Mouse (Mus musculus) heart, adult 8-10 months (tissue): ENCODE results near the gene Gnao1. TPM values are rescaled to one million over a fixed set of nuclear protein-coding genes. Genes with fewer than 3 reads are reported as not detected.

Experiments
- DNase-seq: peaks from one replicate; pipeline ENCODE4 v3.0.0; 2022; ENCODE audit warnings: low spot score
- total RNA-seq, 4 experiments: library from RNA; stranded (reverse); gene quantifications; 2 replicates each; pipeline ENCODE4 v1.2.4; 2022

Gene Gnao1
- total RNA-seq, 4 experiments from 2014 or later: 18.5 to 26.9 (median 21.6) TPM

- no peak for DNase-seq
Measured at GRCm38 (mm10) chr8:93941636-93942054, 131.9 kb downstream of the Gnao1 start.

GRCm38 (mm10) chr8:93945781-93946180, 136.0 kb downstream of the Gnao1 start:
- no peak for DNase-seq

- DNase-seq: no peak
Measured at GRCm38 (mm10) chr8:93946397-93946796, 136.6 kb downstream of the Gnao1 start.

GRCm38 (mm10) chr8:93950133-93950532, 140.4 kb downstream of the Gnao1 start:
- DNase-seq: no peak

- no peak for DNase-seq
Measured at GRCm38 (mm10) chr8:93952511-93952910, 142.7 kb downstream of the Gnao1 start.

GRCm38 (mm10) chr8:93958402-93958801, 148.6 kb downstream of the Gnao1 start:
- DNase-seq: no peak

- DNase-seq: no peak
Measured at GRCm38 (mm10) chr8:93960909-93961308, 151.1 kb downstream of the Gnao1 start.

- no peak for DNase-seq
Measured at GRCm38 (mm10) chr8:93968293-93968692, 158.5 kb downstream of the Gnao1 start.

- no peak for DNase-seq
Measured at GRCm38 (mm10) chr8:93969626-93970340, 160.0 kb downstream of the Gnao1 start.

- no peak for DNase-seq
Measured at GRCm38 (mm10) chr8:93971451-93971850, 161.7 kb downstream of the Gnao1 start.

GRCm38 (mm10) chr8:93972211-93972610, 162.4 kb downstream of the Gnao1 start:
- DNase-seq: no peak

- DNase-seq: no peak
Measured at GRCm38 (mm10) chr8:93972971-93973734, 163.4 kb downstream of the Gnao1 start.

GRCm38 (mm10) chr8:93973831-93974375, 164.1 kb downstream of the Gnao1 start:
- no peak for DNase-seq

GRCm38 (mm10) chr8:93974602-93975186, 164.9 kb downstream of the Gnao1 start:
- DNase-seq: no peak

- DNase-seq: no peak
Measured at GRCm38 (mm10) chr8:93975358-93975757, 165.6 kb downstream of the Gnao1 start.

- no peak for DNase-seq
Measured at GRCm38 (mm10) chr8:93976446-93977211, 166.9 kb downstream of the Gnao1 start.

GRCm38 (mm10) chr8:93980141-93980540, 170.4 kb downstream of the Gnao1 start:
- no peak for DNase-seq

- no peak for DNase-seq
Measured at GRCm38 (mm10) chr8:93981679-93982215, 172.0 kb downstream of the Gnao1 start.

GRCm38 (mm10) chr8:93983827-93984226, 174.1 kb downstream of the Gnao1 start:
- no peak for DNase-seq

GRCm38 (mm10) chr8:93984731-93985130, 175.0 kb downstream of the Gnao1 start:
- no peak for DNase-seq

GRCm38 (mm10) chr8:93989739-93990138, 180.0 kb downstream of the Gnao1 start:
- DNase-seq: no peak
